Mouse (Mus musculus) E14TG2a.4 (cell line): ENCODE data around the gene Cyp2j9.
"Not testable (repeated sequence)": the region's sequence is repeated elsewhere in the genome, so short reads cannot be mapped to it uniquely, and the experiment has no call there.

ENCODE experiments used
- H3K27me3 ChIP-seq: 2 replicates; pipeline ENCODE4 v1.6.1; 2014; ENCODE audit warnings: low read length, control low read depth; ENCODE audit not compliant: insufficient read depth
- H3K36me3 ChIP-seq: 2 replicates; pipeline ENCODE4 v1.6.1; 2014; ENCODE audit warnings: low read length, control low read depth; ENCODE audit not compliant: insufficient read depth
- H3K4me1 ChIP-seq: replicated peaks from 2 replicates; pipeline ENCODE4 v1.6.1; 2014; ENCODE audit warnings: low read depth, low read length, control low read depth
- H3K4me3 ChIP-seq: replicated peaks from 2 replicates; pipeline ENCODE4 v1.5.1; 2014; ENCODE audit warnings: mild to moderate bottlenecking, low read length
- H3K9me3 ChIP-seq: 2 replicates; pipeline ENCODE4 v1.6.1; 2014; ENCODE audit warnings: low read length, control low read depth
- CTCF ChIP-seq: conservative IDR thresholded peaks from 2 replicates; pipeline ENCODE4 v1.5.1; 2014; ENCODE audit warnings: low read length
- NANOG ChIP-seq: IDR thresholded peaks from 2 replicates; pipeline ENCODE4 v1.6.1; 2014; ENCODE audit warnings: borderline replicate concordance, low read length, mixed read lengths
- POU5F1 ChIP-seq: IDR thresholded peaks from 2 replicates; pipeline ENCODE4 v1.6.1; 2014; ENCODE audit warnings: low read length, borderline replicate concordance

Gene Cyp2j9

GRCm38 (mm10) chr4:96590911-96591790 lies at the start of gene Cyp2j9:
Cyp2j9 (minus strand) TSS chr4:96591578.
- H3K4me1 ChIP-seq, result peaks cover 9% of the 10 kb centered on the region
- H3K27me3 ChIP-seq, result no peaks in the 10 kb centered on the region
- H3K9me3 ChIP-seq, result no peaks in the 10 kb centered on the region
- TF ChIP-seq POU5F1 (no peak), NANOG (no peak), CTCF (no peak)
- peak within 1 kb of the TSS; percentile 69 for H3K4me3 ChIP-seq
- H3K36me3 ChIP-seq, result no peaks in the 10 kb centered on the region

DNA sequence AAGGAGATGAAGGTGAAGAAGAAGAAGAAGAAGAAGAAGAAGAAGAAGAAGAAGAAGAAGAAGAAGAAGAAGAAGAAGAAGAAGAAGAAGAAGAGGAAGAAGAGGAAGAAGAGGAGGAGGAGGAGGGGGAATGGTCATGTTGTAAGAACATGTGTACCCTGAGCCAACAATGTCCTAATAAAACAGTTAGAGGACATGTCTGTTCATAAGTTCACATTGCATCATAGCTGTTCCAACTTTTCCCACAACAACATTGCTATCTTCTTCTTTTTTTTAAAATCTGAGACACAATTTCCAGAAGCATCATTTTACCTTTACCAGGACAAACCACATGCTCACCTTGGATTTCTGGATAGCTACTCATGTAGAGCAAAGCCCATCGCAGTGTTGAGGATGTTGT lies 44.1 kb upstream of the Cyp2j9 start:
- Histone ChIP-seq H3K9me3 (no peaks in the 10 kb centered on the region), H3K4me1 (no peaks in the 10 kb centered on the region), H3K36me3 (no peaks in the 10 kb centered on the region), H3K4me3 (no peak overlapping the region), H3K27me3 (no peaks in the 10 kb centered on the region)
- TF ChIP-seq CTCF (no peak), NANOG (no peak), POU5F1 (no peak)

DNA sequence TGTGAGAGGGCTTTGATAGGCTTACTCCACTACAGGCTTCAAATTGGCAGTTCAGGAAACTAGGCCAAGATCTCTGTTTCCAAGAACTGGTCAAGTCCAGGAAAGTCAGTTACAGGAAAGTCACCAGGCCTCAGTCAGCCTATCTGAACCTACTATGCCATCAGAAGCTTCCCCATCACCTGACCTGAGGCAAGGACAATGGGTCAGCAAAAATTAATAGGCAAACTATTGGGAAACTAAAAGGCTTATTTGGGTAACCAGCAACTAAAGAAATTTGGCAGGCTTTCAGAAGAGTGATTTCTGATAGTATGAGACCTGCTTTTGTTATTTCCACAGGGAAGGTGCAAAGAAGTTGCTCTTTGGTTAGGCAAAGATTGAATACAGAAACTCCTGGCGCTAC lies 31.1 kb upstream of the Cyp2j9 start:
- Histone ChIP-seq H3K36me3 (no peaks in the 10 kb centered on the region), H3K4me1 (no peaks in the 10 kb centered on the region), H3K4me3 (no peak overlapping the region), H3K27me3 (no peaks in the 10 kb centered on the region), H3K9me3 (peaks cover 19% of the 10 kb centered on the region)
- TF ChIP-seq NANOG (no peak), CTCF (no peak), POU5F1 (no peak)

GRCm38 (mm10) chr4:96591791-96592150 lies 393 bp upstream of the Cyp2j9 start:
- Histone ChIP-seq H3K4me1 (peaks cover 9% of the 10 kb centered on the region), H3K36me3 (no peaks in the 10 kb centered on the region), H3K9me3 (no peaks in the 10 kb centered on the region), H3K4me3 (no peak overlapping the region), H3K27me3 (no peaks in the 10 kb centered on the region)
- no peak for TF ChIP-seq NANOG
- no peak for TF ChIP-seq POU5F1
- TF ChIP-seq CTCF, result no peak

GRCm38 (mm10) chr4:96581425-96582088 lies 9.8 kb downstream of the Cyp2j9 start:
- H3K27me3 ChIP-seq, result no peaks in the 10 kb centered on the region
- H3K4me1 ChIP-seq, result peaks cover 11% of the 10 kb centered on the region
- H3K9me3 ChIP-seq, result no peaks in the 10 kb centered on the region
- TF ChIP-seq POU5F1 (no peak), CTCF (no peak), NANOG (no peak)
- H3K36me3 ChIP-seq, result no peaks in the 10 kb centered on the region
- H3K4me3 ChIP-seq, result no peak overlapping the region

DNA sequence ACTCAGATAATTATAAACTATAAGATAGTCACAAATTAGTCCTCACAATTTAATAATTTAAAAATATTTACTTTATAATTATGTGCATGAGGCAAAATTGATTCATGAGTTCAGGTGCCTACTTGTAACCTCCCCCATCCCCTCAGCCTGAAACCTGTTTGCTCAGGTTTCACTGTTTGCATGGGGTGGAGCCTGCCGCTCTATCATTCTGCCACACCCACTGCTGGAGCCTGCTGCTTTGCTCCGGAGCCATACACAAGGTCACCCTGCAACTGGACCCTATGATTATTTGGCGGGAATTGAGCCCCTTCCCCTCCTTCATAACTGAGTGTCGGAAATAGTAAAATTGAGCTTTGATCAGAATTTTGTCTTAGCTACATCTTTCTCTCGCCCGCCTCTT lies 11.0 kb downstream of the Cyp2j9 start:
- H3K4me1 ChIP-seq, result peaks cover 11% of the 10 kb centered on the region
- not testable (repeated sequence) for H3K9me3 ChIP-seq, H3K36me3 ChIP-seq, H3K4me3 ChIP-seq, H3K27me3 ChIP-seq

DNA sequence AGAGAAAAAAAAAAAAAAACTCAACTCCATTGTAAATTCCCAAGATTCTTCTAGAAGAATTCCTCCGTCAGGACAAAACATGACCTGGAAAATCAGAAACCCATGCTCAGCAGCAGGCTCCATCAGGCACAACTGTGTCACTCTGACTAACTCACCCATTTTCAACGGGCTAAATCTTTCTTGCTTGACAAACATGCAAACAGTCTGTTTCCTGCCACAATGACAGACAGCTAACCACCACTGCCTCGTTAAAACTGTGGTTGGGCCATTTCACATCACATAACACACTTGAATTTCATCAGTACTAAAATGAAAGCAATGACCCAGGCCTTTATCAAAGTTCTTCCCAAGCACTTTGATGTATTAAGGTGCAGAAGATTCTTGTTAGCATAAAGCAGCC lies 21.9 kb downstream of the Cyp2j9 start:
- Histone ChIP-seq H3K9me3 (no peaks in the 10 kb centered on the region), H3K4me3 (no peak overlapping the region), H3K27me3 (no peaks in the 10 kb centered on the region), H3K4me1 (no peaks in the 10 kb centered on the region), H3K36me3 (no peaks in the 10 kb centered on the region)
- no peak for TF ChIP-seq NANOG
- no peak for TF ChIP-seq POU5F1
- TF ChIP-seq CTCF, result no peak

GRCm38 (mm10) chr4:96567988-96568387 lies 23.4 kb downstream of the Cyp2j9 start:
- Histone ChIP-seq H3K4me1 (no peaks in the 10 kb centered on the region), H3K4me3 (no peak overlapping the region), H3K9me3 (no peaks in the 10 kb centered on the region), H3K27me3 (no peaks in the 10 kb centered on the region), H3K36me3 (no peaks in the 10 kb centered on the region)
- no peak for TF ChIP-seq POU5F1
- TF ChIP-seq NANOG, result no peak
- TF ChIP-seq CTCF, result no peak
